Mouse (Mus musculus): ENCODE data around the gene Akna.

DNA sequence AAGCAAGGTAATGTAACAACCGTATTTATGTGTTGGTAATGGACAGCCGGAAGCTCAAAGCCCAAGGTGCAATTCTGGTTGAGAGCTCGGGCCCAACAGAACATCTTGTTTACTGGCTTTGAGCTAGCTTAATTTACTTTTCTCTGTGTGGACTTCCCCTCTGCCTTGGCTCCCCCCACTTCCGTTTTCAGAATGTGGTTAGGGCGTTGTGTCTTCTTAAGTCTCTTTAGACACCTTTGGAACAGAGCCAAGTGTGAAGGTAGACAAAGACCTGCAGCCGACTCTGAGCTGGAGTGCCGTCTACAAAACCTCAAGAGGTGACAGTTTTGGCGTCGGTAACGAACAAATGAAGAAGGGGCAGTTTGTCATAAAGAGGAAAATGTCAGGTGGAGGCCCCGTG is 17.4 kb downstream of the Akna start:
- no peak for TF ChIP-seq CTCF (IDR thresholded peaks at IDR 0.05; ENCODE audit: insufficient read depth, low read length)
- no peak for TF ChIP-seq POLR2A (IDR thresholded peaks at IDR 0.05; ENCODE audit: borderline replicate concordance, extremely low read depth, low read depth, low read length)
